Mouse (Mus musculus) heart, postnatal 10 days (tissue): Measurements from ENCODE around the gene Elp4. TPM values are rescaled to one million over a fixed set of nuclear protein-coding genes. Genes with fewer than 3 reads are reported as not detected.
A peak's percentile ranks its signal among the peaks of the same experiment; 100 is the strongest.

Source experiments
- DNase-seq, 2 experiments: peaks; one replicate each; pipeline ENCODE4 v3.0.0; 2021
- intact Hi-C: fragments of 180-260 bp; cut with DNase I; formaldehyde crosslinking; loops from one replicate; pipeline ENCODE4 v1.15.1; 2025
- total RNA-seq, 2 experiments: library from RNA; stranded (reverse); gene quantifications; 2 replicates each; pipeline ENCODE4 v1.2.3; 2021

The Elp4 gene
- total RNA-seq, 2 experiments from 2014 or later: 16.6 to 17.3 TPM

- intact Hi-C loops: loop anchor here (5.0 kb wide), 1 partner anchor 221 kb away; no protein-coding TSS in a partner anchor
- DNase-seq: no peak
These were observed 217.7 kb downstream of the Elp4 start for GRCm38 (mm10) chr2:105686363-105687316.

- intact Hi-C loops: loop anchor here (5.0 kb wide), 1 partner anchor 222 kb away; no protein-coding TSS in a partner anchor
- no peak for DNase-seq
These were observed 218.7 kb downstream of the Elp4 start for GRCm38 (mm10) chr2:105685651-105686050.

GRCm38 (mm10) chr2:105684991-105685650, 219.2 kb downstream of the Elp4 start:
- intact Hi-C loops: loop anchor here (5.0 kb wide), 1 partner anchor 222 kb away; no protein-coding TSS in a partner anchor

GRCm38 (mm10) chr2:105683771-105684410, 220.5 kb downstream of the Elp4 start:
- no peak for DNase-seq
- intact Hi-C loops: no loop called here

More at GRCm38 (mm10) chr2:105684991-105685650, 219.2 kb downstream of the Elp4 start:
- DNase-seq: no peak

GRCm38 (mm10) chr2:105682634-105683351, 221.6 kb downstream of the Elp4 start:
- DNase-seq: no peak
- intact Hi-C loops: no loop called here

GRCm38 (mm10) chr2:105682011-105682501, 222.3 kb downstream of the Elp4 start:
- intact Hi-C loops: no loop called here
- no peak for DNase-seq

GRCm38 (mm10) chr2:105680999-105681710, 223.2 kb downstream of the Elp4 start:
- intact Hi-C loops: no loop called here
- DNase-seq: no peak

GRCm38 (mm10) chr2:105680146-105680998, 224.0 kb downstream of the Elp4 start:
- intact Hi-C loops: no loop called here
- DNase-seq: no peak

GRCm38 (mm10) chr2:105679331-105679730, 225.0 kb downstream of the Elp4 start:
- intact Hi-C loops: loop anchor here (5.0 to 10.0 kb wide), 2 partner anchors 323 to 555 kb away; partner anchors contain the start of genes Dnajc24 and Wt1
- no peak for DNase-seq

GRCm38 (mm10) chr2:105678880-105679321, 225.5 kb downstream of the Elp4 start:
- intact Hi-C loops: loop anchor here (5.0 to 10.0 kb wide), 2 partner anchors 323 to 554 kb away; partner anchors contain the start of genes Dnajc24 and Wt1

GRCm38 (mm10) chr2:105678306-105678705, 226.1 kb downstream of the Elp4 start:
- intact Hi-C loops: loop anchor here (5.0 to 10.0 kb wide), 2 partner anchors 324 to 554 kb away; partner anchors contain the start of genes Dnajc24 and Wt1

More at GRCm38 (mm10) chr2:105678880-105679321, 225.5 kb downstream of the Elp4 start:
- no peak for DNase-seq

GRCm38 (mm10) chr2:105677434-105678105, 226.8 kb downstream of the Elp4 start:
- no peak for DNase-seq

More at GRCm38 (mm10) chr2:105678306-105678705, 226.1 kb downstream of the Elp4 start:
- DNase-seq: no peak

GRCm38 (mm10) chr2:105676909-105677433, 227.4 kb downstream of the Elp4 start:
- DNase-seq: no peak
- intact Hi-C loops: loop anchor here (5.0 to 10.0 kb wide), 2 partner anchors 325 to 552 kb away; partner anchors contain the start of genes Dnajc24 and Wt1

More at GRCm38 (mm10) chr2:105677434-105678105, 226.8 kb downstream of the Elp4 start:
- intact Hi-C loops: loop anchor here (5.0 to 10.0 kb wide), 2 partner anchors 325 to 553 kb away; partner anchors contain the start of genes Dnajc24 and Wt1

- intact Hi-C loops: loop anchor here (5.0 to 10.0 kb wide), 2 partner anchors 326 to 551 kb away; partner anchors contain the start of genes Dnajc24 and Wt1
These were observed 228.1 kb downstream of the Elp4 start for GRCm38 (mm10) chr2:105676080-105676908.

GRCm38 (mm10) chr2:105675730-105676079, 228.7 kb downstream of the Elp4 start:
- DNase-seq: no peak
- intact Hi-C loops: loop anchor here (5.0 to 10.0 kb wide), 2 partner anchors 327 to 551 kb away; partner anchors contain the start of genes Dnajc24 and Wt1

More at GRCm38 (mm10) chr2:105676080-105676908, 228.1 kb downstream of the Elp4 start:
- DNase-seq: peak; percentile 60 to 65
